Mouse (Mus musculus) brain, adult 2 months (tissue): ENCODE data around the gene Ednrb.
"Not testable (repeated sequence)": the region's sequence is repeated elsewhere in the genome, so short reads cannot be mapped to it uniquely, and the experiment has no call there.

Source experiments
- DNase-seq: peaks from one replicate; pipeline ENCODE4 v3.0.0; 2011; ENCODE audit warnings: low read depth, low spot score

Gene Ednrb

DNA sequence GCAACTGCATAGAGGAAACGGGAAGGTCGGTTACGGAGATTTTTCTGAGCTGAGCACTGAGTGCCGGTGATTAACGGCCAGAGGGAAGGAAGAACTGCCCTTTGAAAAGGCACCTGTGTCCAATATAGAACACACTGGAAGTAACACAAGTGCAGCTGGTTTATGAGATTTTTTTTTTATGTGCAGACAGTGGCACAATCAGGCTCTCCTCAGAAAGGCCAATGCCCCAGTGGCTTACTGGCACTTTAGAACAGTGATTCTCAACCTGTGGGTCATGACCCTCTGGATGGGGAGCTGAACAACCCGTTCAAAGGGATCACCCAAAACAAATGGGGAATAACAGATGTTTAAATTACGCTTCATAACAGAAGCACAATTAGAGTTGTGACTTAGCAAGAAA lies 20.7 kb downstream of the Ednrb start:
- no peak for DNase-seq

DNA sequence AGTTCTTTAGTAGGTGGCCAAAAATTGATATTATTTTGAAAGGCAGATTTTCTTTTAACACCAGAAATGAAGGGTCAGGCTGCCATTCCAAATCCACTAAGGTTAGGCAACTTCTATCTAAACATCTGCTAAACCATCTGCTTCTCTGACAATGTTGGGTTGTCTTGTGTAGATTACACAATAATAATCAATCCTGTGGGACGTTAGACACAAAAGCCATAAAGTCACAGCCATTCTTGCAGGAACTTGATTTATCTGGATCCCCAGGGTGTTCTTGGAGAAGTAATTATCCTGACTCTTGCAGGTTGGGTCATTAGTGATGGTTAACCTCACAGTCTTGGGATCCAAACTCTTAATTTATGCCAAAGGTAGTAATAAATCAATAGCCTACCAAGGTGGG lies 21.6 kb downstream of the Ednrb start:
- no peak for DNase-seq

DNA sequence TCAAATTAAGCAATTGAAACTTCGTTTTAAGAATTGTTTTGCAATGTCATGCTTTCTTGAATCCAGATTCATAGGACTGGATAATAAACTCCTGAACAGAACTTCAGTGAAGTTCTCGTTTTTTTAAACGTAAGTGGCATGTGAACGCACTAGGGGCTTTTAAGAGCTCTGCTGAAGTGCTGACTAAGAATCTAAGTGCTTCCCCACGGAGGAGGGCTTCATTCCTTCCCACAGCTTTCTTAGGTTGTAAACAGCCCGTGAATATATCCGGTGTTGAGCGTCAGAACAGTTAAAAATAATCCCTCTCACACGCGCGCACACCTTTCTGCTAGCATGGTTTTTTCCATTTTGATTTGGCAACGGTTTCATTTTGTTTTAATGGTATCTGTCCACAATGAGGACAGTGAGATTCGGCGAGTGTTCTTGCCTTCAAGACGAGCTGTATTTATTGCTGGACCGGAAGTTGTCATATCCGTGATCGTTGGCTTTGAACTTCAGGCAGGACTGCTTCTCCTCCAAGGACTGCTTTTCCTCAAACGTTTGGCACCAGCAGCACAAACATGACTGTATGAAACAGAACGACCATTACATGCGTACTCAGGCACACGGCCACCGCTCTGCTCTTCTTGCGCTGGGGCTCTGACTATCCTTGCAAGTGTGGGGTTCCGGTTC lies 27.4 kb downstream of the Ednrb start:
- DNase-seq = no peak

DNA sequence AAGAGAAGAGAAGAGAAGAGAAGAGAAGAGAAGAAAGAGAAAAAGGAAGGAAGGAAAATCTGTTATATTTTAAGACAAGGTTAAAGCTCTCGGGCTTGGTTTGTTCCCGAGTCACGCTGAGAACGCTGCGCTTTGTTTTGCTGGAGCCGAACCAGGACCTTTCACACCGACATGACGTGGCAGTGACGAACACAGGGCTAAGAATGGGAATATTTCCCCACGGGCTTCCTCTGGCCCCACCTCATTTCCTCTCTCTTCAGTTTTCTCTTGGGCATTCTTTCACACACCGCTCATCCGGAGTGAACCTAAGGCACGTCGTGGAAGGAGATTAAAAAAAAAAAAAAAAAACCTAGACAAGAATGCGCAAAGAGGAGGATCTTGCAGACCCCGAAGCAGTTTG lies 28.7 kb downstream of the Ednrb start:
- no peak for DNase-seq

DNA sequence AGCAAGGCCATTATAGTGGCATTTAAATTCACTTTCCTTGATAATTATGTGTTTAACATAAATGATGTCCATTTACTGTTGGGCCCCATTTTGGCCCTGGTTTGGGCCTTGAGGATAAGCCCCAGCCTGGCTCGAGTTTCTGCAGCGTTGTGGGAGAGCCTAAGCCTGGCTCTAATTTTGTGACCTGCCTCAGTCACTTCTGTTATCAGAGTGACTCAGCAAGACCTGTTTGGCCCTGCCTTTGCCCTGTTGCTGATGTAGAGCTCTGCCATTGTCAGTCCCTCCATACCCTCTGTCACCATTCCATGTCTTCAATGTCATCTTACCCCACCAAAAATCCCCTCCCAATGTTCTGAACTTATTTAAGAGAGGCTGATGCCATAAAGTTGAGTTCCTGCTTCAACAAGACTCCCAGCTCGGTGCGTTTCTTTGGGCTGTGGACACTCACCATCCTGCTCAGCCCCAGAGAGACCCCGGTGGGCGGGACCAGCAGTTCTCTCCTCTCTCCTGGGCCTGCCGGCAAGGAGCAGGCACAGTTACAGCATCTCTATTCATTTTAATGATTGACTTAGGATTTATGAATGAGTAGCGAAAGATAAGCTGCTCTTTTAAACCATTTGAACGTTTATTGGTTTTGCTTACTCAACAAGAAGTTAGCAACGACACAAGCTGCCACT lies 30.0 kb downstream of the Ednrb start:
- no peak for DNase-seq

DNA sequence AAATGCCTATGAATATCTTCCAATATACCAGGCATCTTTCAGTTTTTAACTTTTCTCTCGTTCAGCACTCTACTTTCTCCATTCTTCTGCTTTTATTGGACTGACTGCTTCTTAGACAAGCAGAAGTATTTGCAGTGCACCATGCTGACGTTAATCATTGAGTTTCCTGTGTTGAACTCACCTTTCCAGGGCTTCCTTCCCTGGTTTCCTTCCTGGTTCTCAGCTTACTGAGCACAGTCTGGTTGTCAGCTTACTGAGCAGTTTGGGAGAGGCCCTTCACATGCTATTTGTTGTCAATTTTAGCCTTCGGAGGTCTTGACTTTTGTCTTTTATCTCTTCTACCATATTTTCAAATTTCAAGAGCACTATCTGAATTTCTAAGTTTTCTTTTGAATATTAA lies 31.0 kb downstream of the Ednrb start:
- no peak for DNase-seq

DNA sequence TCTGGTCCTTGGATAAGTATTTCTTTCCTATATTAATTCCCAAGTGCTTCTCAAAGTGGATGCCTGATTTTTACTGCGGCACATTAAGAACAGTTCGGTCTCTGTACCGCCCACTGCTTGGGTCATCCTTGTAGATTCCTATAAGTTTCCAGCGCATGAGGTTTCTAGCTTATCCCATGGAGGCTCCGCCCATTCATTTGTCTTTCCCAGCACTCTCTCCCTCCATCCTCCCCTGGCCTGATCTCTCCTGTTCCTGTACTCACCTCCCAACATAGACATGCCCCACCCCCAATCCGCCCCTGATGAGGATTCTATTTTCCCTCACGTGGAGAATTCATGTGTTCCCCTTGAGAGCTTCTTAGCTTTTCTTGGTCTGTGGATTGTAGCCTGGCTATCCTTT lies 32.9 kb downstream of the Ednrb start:
- no peak for DNase-seq

DNA sequence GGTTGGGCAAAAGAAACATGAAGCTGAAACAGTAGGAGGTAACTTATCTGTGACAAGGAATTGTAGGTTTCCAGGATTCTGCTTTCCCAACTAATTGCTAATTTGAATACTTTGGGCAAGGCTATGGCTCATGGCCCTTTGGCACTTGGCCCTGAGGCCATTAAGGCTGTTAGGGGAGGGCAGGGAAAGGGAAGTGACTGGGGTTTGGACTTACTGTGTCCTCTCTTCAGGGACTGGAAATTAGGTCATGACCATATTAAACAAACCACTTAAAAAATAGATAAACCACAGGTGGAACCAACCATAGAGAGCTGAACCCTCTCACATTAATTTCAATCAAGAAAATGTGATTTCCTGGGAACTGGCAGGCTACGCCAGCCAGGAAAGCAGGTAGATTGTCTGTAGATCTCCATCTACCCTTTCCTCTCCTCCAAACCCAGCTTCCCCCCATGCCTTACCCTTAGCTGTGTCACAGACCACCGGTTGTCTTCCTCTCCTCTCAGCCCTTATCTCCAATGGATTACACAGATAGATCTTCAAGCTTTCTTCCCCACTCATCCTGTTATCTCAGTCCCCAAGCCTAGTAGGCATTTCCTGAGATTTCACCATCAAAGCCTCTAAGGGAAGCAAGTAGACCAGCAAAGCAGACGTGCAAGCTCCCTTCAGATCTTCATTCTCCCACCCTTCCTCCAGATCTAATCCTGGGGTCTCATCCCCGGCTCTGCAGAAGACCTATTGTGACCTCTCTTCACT lies 40.1 kb downstream of the Ednrb start:
- no peak for DNase-seq

DNA sequence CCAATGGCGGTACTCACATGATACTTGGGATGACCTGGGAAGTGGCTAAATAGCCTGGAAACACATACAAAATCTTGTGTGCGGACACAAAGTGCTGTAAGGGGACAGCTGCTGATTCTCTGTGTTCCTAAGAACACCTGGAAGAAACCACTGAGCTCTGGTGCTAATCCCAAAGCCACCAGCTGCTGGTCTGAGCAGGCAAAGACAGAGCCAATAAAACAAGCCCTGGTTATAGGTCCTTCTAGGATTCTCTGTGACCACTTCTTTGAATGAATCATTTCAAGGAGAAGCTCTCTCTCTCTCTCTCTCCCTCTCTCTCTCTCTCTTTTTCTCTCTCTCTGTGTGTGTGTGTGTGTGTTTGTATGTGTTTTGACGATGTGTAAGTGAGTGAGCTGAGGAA lies 47.1 kb downstream of the Ednrb start:
- no peak for DNase-seq

DNA sequence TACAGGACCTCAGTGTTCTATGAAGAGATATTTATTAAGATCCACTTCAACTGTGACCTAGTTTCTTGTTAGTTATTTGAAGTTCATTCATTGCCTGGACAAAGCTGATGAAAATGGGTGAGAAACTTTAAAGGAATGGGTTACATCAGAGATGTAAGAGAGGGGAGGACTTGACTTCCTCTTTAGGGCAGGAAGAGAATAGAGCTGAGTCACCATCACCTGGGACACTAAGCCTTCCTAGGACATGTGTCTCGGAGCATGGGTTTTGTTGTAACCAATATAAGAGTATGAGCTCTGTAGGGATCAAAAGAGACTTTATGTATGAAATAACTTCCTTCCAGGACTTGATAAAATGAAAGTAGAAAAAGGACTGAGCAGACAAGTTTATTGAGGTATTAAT lies 48.6 kb downstream of the Ednrb start:
- peak; percentile 31 for DNase-seq

DNA sequence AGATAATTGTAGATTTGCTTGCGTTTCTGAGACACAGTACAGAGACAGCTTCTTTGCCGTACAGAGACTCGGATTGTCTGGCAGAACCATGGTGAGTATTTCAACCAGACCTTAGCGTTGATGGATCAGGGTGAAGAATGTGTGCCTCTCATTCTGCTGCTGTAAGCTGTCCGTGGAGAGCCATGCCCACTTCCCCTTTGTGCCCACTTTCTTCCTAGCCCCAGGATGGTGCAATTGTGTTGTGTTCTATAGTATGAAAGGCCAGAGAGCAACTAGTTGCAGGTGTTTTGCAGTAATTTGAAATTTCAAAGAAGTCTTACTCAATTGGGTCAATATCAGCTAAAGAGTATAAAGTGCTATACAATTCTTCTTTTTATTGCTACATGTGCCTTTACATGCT lies 50.8 kb downstream of the Ednrb start:
- DNase-seq = no peak

DNA sequence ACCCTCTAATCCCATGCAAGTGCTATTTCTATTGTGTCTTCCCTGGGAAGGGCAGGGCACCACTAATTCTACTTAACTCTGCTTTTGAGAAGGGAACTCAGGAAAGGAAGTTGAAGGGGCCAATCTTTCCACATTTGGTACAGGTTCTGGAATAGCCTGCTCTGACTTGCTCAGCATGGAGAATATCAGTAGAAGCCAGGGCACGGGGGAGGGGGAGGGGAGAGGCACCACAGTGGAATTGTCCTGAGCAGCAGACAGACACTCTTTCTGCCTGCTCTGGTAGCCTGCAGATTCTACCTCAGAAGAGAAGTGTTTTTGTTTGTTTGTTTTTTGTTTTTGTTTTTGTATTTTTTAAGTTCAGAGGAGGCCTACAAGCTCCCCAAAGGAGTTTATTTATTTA lies 51.5 kb downstream of the Ednrb start:
- DNase-seq = no peak

DNA sequence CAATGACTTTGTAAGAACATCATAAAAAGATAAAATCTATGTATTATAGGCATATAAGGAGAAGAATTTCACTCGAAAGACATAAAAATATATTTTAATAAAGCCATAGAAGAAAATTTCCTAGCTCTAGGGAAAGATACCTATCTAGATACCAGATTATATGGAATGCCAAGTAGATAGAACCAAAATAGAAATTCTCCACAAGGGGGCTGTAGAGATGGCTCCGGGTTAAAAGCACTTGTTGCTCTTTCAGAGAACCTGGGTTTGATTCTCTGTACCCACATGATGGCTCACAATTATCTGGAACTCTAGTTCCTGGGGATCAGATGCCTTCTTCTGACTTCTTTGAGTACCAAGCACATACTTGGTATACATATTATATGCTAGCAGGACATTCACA lies 56.7 kb downstream of the Ednrb start:
- DNase-seq = no peak

DNA sequence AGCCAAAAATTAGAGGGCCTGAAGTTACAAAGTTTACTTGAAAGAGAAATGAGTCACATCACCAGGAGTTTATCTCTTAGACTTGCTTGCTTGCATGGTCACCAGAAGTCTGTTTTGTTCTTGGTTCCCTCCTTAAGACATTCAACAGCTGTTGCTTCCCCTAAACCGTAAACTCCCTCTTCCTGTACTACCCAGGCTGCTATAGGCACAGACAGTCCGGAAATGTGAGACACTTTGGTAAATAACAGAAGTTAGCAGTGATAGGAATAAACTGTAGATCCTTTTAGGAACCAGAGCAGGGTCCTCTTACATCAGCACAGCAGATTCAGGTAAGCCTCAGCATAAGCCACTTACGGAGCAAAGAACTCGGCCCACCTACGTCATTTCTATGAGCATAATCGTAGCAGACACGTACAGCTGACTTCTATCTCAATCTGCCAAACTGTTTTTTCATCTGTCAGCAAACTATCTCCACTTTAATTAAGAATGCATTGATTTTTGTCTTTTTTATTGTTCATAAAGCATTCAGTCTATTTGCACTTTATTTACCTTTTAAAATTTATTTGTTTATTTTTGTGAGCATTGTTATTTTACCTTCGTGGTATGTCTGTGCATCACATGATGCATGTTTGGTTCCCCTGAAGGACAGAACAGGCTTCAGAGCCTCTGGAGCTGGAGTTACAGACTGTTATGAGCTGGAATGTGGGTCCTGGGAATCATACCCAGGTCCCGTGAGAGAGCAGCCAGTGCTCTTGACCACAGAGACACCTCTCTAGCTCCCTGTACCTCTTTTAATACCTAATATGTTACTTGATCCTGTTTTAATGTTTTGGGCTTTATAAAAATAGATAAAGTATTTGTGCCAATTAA lies 58.9 kb downstream of the Ednrb start:
- peak; percentile 18 for DNase-seq

DNA sequence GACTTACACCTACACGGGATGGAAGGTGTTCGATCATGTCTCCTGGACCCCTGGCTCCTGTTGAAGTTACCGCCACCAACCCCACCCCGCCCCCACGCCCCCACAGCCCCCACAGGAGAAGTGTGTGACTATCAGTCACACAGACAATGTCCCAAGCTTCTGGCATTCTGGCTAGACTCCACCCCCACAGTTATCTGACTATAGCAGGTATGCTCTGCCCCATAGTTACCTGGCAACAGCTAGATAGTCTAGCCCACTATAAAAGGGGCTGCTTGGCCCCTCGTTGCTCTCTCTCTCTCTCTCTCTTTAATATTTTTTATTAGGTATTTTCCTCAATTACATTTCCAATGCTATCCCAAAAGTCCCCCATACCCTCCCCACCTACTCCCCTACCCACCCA lies 63.9 kb downstream of the Ednrb start:
- not testable (repeated sequence) for DNase-seq

DNA sequence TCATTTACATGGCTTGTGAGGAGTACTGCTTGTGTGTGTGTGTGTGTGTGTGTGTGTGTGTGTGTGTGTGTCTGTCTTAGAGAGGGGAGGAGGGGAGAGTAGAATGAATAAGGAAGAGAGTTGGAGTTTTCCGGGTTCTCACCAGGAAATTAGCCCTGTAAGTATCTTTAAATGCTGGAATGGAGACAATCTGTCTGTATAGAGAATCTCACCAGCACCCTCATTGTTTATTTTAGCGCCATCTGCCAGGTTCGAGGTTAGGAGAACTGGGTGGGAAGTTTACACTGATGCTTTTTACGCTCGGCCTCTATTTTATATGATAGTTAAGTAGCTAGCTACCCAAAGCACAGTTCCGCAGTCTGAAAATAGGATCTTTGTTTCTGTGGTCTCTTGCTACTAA lies 64.9 kb downstream of the Ednrb start:
- DNase-seq = no peak

DNA sequence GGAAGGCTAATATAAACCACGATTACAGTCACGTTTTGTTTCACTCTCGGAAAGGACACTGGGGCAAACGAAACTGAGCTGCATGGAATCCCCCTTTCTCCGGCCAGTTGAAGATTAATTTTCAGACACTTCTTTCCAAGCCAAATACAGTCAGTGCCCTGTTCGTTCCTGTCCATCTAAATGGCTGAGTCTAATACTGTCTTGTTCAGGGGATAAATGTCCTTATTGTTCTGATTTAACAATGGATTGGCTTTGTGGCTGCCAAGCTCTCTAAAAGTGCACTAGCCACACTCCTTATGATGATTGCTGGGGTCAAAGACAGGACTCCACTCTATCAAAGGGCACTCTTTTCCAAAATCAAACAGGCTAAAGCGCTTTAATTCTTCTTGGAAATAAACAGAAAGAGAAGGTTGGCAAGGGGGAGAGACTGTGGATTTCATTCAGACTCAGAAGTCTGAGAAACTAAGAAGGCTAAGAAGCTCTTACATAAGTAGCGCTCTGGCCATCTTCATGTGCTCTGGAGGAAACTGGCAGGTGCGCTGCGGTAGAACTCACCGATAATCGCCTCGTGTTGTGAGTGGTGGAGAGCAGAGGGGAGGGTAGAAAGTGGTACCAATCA lies 65.6 kb downstream of the Ednrb start:
- peak; percentile 53 for DNase-seq

DNA sequence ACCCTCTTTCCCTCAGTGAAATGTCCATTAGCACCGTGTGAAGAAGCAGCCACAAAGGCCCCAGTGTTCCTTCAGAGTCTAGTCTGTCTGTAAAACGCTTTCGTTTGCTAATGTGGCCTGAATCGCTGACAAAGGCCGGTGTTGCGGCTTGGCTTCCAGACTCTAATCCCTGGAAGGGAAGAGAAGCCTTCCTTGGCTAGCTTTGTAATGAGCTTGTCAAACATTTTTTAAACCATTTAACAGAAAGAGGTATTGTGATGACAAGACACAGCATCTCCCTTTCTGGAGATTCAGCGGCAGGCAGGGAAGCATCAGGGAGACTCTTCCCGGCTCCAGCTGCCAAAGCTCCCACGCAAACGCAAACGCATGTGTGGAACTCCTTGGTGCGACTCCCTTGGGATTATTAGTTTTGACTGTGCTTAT lies 66.2 kb downstream of the Ednrb start:
- DNase-seq = peak; percentile 66

DNA sequence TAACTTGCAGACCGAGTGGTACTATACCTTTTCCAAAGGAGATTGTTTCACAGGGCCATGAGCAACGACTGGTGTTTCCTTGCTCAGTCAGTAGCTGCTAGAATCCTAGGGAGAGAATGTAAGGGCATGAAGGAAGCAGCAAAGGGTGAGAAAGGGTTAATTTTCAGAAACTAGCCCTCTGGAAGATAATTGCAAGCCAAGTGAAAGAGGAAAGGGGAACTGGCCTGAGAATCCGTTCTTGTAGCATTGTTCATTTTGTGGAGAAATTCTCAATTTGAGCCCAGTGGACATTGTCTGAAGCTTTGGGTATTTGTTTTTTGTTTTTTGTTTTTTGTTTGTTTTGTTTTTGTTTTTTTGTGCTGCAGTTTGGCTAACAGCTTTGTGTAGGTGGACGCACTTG lies 66.8 kb downstream of the Ednrb start:
- no peak for DNase-seq

DNA sequence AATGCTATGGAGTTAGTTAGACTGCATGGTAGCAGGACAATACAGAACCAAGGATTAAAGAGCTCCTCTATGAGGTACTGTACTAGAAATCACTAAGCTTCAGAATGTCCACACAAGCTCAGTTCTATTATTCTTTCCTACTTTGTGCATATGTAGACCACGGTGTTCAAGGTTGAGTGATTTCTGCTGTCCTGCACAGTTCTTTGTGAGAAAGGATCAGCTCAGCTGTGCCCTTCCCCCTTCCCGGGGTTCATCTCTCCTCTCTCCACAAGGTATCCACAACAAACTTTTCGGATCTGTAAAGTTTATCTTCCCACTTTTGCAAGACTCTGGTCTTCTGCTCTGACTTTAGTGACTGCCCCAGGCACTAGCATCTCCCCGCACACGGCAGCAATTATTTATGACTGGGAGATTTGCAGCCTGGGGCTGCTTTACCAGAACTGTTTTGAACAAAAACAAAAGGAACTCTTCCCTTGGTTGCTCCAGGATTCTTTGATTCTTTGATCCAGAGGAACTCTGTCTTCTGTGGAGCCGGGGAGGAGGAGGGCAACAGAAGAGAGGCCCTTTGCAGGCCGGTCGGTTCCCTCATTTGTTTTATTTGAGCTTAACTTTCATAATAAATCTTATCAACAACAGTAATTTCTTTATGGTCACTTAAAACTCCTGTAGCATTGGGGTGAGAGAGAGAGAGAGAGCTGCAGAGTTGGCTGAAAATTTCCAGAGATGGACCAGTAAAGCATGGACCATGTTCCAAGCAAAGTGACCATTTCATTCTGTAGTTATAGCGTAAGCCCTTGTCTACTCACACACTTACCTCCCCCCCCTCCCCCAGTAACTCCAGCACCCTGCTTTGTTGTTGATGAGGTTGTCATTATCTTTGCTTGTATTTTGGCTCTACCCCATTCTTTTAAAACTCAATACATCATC lies 74.6 kb downstream of the Ednrb start:
- DNase-seq = no peak
